Mouse (Mus musculus) heart, embryonic 16.5 days (tissue): ENCODE data around the gene Macrod2. TPM values are rescaled to one million over a fixed set of nuclear protein-coding genes. Genes with fewer than 3 reads are reported as not detected.

ENCODE experiments used
- ATAC-seq: fragments of 200-750 bp; cut with Nextera tagmentation; replicated peaks from 2 replicates; pipeline ENCODE4 v1.8.0; 2017; ENCODE audit warnings: moderate number of reproducible peaks; ENCODE audit not compliant: insufficient read depth, low FRiP score; ENCODE audit errors: extremely low read depth
- H3K27ac ChIP-seq: fragments of 300-500 bp; sonication (generic); 2 replicates; pipeline ENCODE4 v1.5.1; 2014; ENCODE audit warnings: mild to moderate bottlenecking, low read length, control low read depth, moderate library complexity
- H3K27me3 ChIP-seq: fragments of 300-500 bp; sonication (generic); 2 replicates; pipeline ENCODE4 v1.6.1; 2014; ENCODE audit warnings: low read length, mixed read lengths; ENCODE audit not compliant: control insufficient read depth, insufficient read depth
- H3K36me3 ChIP-seq: fragments of 300-500 bp; sonication (generic); 2 replicates; pipeline ENCODE4 v1.6.1; 2014; ENCODE audit not compliant: control insufficient read depth, insufficient read depth
- H3K4me1 ChIP-seq: fragments of 300-500 bp; sonication (generic); 2 replicates; pipeline ENCODE4 v1.6.1; 2014; ENCODE audit warnings: low read length, mixed read lengths; ENCODE audit not compliant: control insufficient read depth, insufficient read depth
- H3K4me2 ChIP-seq: fragments of 300-500 bp; sonication (generic); 2 replicates; pipeline ENCODE4 v1.6.1; 2014; ENCODE audit warnings: low read depth, mild to moderate bottlenecking, control low read depth, low read length
- H3K4me3 ChIP-seq: fragments of 300-500 bp; sonication (generic); 2 replicates; pipeline ENCODE4 v1.5.1; 2014; ENCODE audit warnings: mild to moderate bottlenecking, control low read depth, low read length
- H3K9ac ChIP-seq: fragments of 300-500 bp; sonication (generic); 2 replicates; pipeline ENCODE4 v1.6.1; 2014; ENCODE audit warnings: low read length, control low read depth
- H3K9me3 ChIP-seq: fragments of 300-500 bp; sonication (generic); replicated peaks from 2 replicates; pipeline ENCODE4 v1.6.1; 2016; ENCODE audit warnings: low read length; ENCODE audit not compliant: control insufficient read depth
- WGBS: fragments of 180-500 bp; shearing (Covaris S2); extraction: QIAGEN DNeasy Blood & Tissue Kit; methylation state at CpG from one replicate; pipeline ENCODE4 v1.1.7; 2014; 5-methylcytosine and 5-hydroxymethylcytosine counted together
- polyA plus RNA-seq: library from polyadenylated mRNA; unstranded; fragments of >200 nt; fragmentation: Nextera tagmentation; extraction: Ambion mirVana; gene quantifications from 2 replicates; pipeline ENCODE4 v1.2.1, GENCODE M21; 2015

Macrod2 gene
- polyA plus RNA-seq, 1 experiment from 2014 or later, result 23.2 TPM

- Histone ChIP-seq H3K27me3 (no peaks in the 10 kb centered on the region), H3K4me3 (no peak overlapping the region), H3K4me2 (no peak overlapping the region), H3K9ac (no peak overlapping the region), H3K27ac (no peak overlapping the region), H3K36me3 (no peaks in the 10 kb centered on the region), H3K9me3 (no peaks in the 10 kb centered on the region), H3K4me1 (no peaks in the 10 kb centered on the region)
- WGBS, result 77% methylated on average over 6 of the region's 6 CpGs
- ATAC-seq, result no peak
These were observed 516.4 kb downstream of the Macrod2 start for GRCm38 (mm10) chr2:140911463-140911862.

GRCm38 (mm10) chr2:140912179-140912578 lies 517.1 kb downstream of the Macrod2 start:
- H3K36me3 ChIP-seq, result no peaks in the 10 kb centered on the region
- no peak overlapping the region for H3K9ac ChIP-seq
- WGBS, result 84% methylated on average over 1 of the region's 1 CpGs
- no peaks in the 10 kb centered on the region for H3K4me1 ChIP-seq
- no peak overlapping the region for H3K4me3 ChIP-seq
- no peak overlapping the region for H3K4me2 ChIP-seq
- no peak overlapping the region for H3K27ac ChIP-seq
- ATAC-seq, result no peak
- H3K27me3 ChIP-seq, result no peaks in the 10 kb centered on the region
- H3K9me3 ChIP-seq, result no peaks in the 10 kb centered on the region

- no peaks in the 10 kb centered on the region for H3K9me3 ChIP-seq
- no peak overlapping the region for H3K9ac ChIP-seq
- H3K36me3 ChIP-seq, result no peaks in the 10 kb centered on the region
- ATAC-seq, result no peak
- no peak overlapping the region for H3K27ac ChIP-seq
- H3K4me3 ChIP-seq, result no peak overlapping the region
- H3K4me2 ChIP-seq, result no peak overlapping the region
- no peaks in the 10 kb centered on the region for H3K4me1 ChIP-seq
- H3K27me3 ChIP-seq, result no peaks in the 10 kb centered on the region
- 80% methylated on average over 2 of the region's 2 CpGs for WGBS
These were observed 517.8 kb downstream of the Macrod2 start for GRCm38 (mm10) chr2:140912931-140913330.

DNA sequence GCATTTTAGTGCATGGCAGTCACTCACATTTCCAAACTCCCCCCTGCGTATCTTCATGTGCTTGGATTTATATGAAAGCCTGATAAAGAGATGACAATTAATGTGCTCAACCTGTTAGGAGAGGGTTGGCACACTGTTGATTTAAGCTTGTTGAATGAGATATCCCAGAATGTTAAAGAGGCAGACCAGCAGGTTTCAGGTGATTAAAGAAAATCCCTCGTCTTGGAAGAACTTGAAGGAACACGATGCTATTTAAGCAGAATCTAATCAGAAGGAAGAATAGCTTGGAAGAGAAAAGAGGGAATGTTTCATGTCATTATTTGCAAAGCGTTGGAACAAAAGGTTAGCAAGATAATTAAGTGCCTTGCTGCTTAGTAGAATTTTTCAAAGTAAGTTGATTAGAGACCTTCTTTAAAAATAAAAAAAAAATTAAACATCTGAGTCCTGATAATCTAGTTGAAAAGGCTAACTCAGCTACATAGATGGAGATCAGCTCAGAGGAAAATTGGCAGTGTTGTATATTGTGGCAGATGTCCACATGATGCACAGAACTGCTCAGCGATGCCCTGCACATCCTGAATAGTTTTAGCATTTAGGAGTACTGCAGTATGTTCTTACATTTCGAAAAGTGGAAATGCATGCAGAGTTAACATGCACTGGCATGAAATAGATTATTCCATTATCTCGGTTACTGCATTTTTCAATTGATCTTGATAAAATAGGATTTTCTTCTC lies 518.7 kb downstream of the Macrod2 start:
- no peak overlapping the region for H3K27ac ChIP-seq
- no peaks in the 10 kb centered on the region for H3K36me3 ChIP-seq
- no peak overlapping the region for H3K9ac ChIP-seq
- no peak overlapping the region for H3K4me2 ChIP-seq
- no peak for ATAC-seq
- no peaks in the 10 kb centered on the region for H3K4me1 ChIP-seq
- H3K9me3 ChIP-seq, result no peaks in the 10 kb centered on the region
- no peaks in the 10 kb centered on the region for H3K27me3 ChIP-seq
- no peak overlapping the region for H3K4me3 ChIP-seq
- WGBS, result 74% methylated on average over 7 of the region's 7 CpGs

DNA sequence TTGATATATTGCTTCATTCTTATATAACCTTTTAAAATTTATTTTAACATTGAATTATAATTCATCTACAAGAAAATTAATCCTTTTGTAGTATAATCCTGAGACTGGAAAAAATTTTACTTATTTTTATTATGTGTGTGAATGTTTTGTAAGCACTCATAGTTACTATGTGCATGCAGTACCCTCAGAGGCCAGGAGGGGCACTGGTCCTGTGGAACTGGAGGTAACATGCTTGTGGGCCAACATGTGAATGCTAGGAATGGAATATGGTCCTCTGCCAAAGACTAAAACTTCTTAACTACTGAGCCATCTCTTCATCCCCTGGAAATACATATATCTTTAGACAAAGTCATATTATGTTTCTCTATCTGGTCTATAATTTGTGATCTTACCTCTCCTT lies 531.8 kb downstream of the Macrod2 start:
- no peak for ATAC-seq

DNA sequence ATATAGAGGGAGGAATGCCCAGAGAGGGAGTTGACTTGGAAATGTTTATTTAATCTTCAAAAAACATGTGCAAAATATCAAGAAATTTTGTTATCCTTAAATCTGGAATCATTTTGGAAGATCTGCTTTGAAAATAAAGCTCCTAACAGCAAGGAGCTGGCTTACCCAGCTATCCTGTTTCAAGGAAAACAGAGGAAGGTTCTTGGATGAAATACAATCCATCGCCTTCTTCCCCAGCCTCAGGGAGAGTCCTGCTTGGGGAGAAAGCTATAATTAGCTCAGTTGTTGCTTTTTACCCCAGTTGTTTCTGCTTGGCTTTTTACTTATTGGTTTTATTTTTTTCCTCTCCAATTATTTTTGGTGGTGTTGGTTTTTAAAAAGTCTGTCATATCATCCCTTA lies 539.4 kb downstream of the Macrod2 start:
- Histone ChIP-seq H3K36me3 (no peaks in the 10 kb centered on the region), H3K4me1 (peaks cover 3% of the 10 kb centered on the region; the same call in 1 of the 2 replicates), H3K27ac (no peak overlapping the region), H3K9me3 (no peaks in the 10 kb centered on the region), H3K4me3 (no peak overlapping the region), H3K4me2 (no peak overlapping the region), H3K9ac (no peak overlapping the region), H3K27me3 (no peaks in the 10 kb centered on the region)
- no peak for ATAC-seq
- WGBS, result 58% methylated on average over 1 of the region's 1 CpGs

More for the DNA sequence above, 531.8 kb downstream of the Macrod2 start:
- Histone ChIP-seq H3K4me2 (no peak overlapping the region), H3K36me3 (no peaks in the 10 kb centered on the region), H3K27ac (no peak overlapping the region), H3K9ac (no peak overlapping the region), H3K9me3 (no peaks in the 10 kb centered on the region), H3K4me3 (no peak overlapping the region), H3K27me3 (no peaks in the 10 kb centered on the region), H3K4me1 (peaks cover 3% of the 10 kb centered on the region; the same call in 1 of the 2 replicates)

GRCm38 (mm10) chr2:140949461-140949860 lies 554.4 kb downstream of the Macrod2 start:
- H3K27ac ChIP-seq, result no peak overlapping the region
- WGBS, result 91% methylated on average over 3 of the region's 3 CpGs
- H3K9me3 ChIP-seq, result no peaks in the 10 kb centered on the region
- no peak overlapping the region for H3K9ac ChIP-seq
- no peaks in the 10 kb centered on the region for H3K4me1 ChIP-seq
- H3K4me2 ChIP-seq, result no peak overlapping the region
- no peak overlapping the region for H3K4me3 ChIP-seq
- no peak for ATAC-seq
- no peaks in the 10 kb centered on the region for H3K36me3 ChIP-seq
- no peaks in the 10 kb centered on the region for H3K27me3 ChIP-seq

DNA sequence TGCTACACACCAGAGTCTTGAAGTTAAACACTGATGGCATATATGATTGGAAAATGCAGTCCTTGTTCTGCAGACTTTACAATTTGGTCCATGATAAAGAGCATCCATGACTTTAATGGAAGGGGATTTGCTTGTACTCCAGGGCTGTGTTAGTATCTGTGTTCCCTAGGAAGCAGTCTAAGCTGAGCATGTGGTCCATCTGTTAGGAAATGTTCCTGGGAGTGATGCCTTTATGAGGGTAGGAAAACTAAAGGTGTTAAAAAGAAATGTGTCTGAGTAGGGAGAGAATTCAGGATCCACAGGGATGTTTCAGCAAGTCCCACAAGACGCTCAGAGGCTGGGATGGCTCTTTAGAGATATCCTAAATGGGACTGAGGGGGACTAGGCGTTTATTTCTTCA lies 564.1 kb downstream of the Macrod2 start:
- no peak for ATAC-seq
- WGBS, result 73% methylated on average over 2 of the region's 2 CpGs
- no peaks in the 10 kb centered on the region for H3K36me3 ChIP-seq

DNA sequence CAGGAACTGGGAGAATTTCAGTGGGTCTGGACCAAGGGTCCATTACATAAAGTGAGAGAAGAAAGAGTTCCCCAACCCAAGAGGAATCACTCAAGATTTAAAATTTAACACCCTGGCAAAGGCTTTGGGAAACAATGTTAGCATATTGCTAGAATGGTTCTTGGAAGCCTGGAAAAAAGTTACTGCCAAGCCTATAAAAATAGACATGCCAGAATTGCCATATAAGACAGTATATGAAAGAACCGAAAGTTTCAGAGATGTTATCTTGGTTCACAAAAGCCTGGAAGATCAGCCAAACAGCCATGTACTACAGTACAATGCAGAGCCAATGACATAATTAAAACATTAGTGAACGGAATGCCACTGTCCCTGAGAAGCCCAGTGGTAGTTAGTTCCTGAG lies 575.1 kb downstream of the Macrod2 start:
- WGBS, result 54% methylated on average over 2 of the region's 2 CpGs
- no peak overlapping the region for H3K4me2 ChIP-seq
- no peak overlapping the region for H3K27ac ChIP-seq
- H3K36me3 ChIP-seq, result no peaks in the 10 kb centered on the region
- H3K9ac ChIP-seq, result no peak overlapping the region
- no peak for ATAC-seq
- no peaks in the 10 kb centered on the region for H3K27me3 ChIP-seq
- H3K9me3 ChIP-seq, result no peaks in the 10 kb centered on the region
- H3K4me3 ChIP-seq, result no peak overlapping the region
- H3K4me1 ChIP-seq, result no peaks in the 10 kb centered on the region

More for the DNA sequence above, 564.1 kb downstream of the Macrod2 start:
- Histone ChIP-seq H3K4me1 (no peaks in the 10 kb centered on the region), H3K4me3 (no peak overlapping the region), H3K27ac (no peak overlapping the region), H3K9me3 (no peaks in the 10 kb centered on the region), H3K27me3 (no peaks in the 10 kb centered on the region), H3K9ac (no peak overlapping the region), H3K4me2 (no peak overlapping the region)
